Mouse (Mus musculus) stomach, postnatal 0 days (tissue): ENCODE measurements at regions not wholly inside any gene's neighbourhood (a gene's known extent, or its start where the extent isn't known, plus 50 kb on each side); places are given as distances from the start of the nearest gene placed in this dataset.
A peak's percentile ranks its signal among the peaks of the same experiment; 100 is the strongest.

Source experiments
- ATAC-seq: fragments of 200-750 bp; cut with Nextera tagmentation; 2 replicates; pipeline ENCODE4 v1.8.0; 2017; ENCODE audit not compliant: low FRiP score, low TSS enrichment
- DNase-seq: peaks from one replicate; pipeline ENCODE4 v3.0.0-alpha.2; 2016; ENCODE audit warnings: low spot score
- H3K27ac ChIP-seq: fragments of 300-500 bp; sonication (generic); replicated peaks from 2 replicates; pipeline ENCODE4 v1.5.1; 2014; ENCODE audit warnings: mild to moderate bottlenecking, control low read depth
- H3K27me3 ChIP-seq: fragments of 300-500 bp; sonication (generic); 2 replicates; pipeline ENCODE4 v1.6.1; 2014; ENCODE audit warnings: low read length; ENCODE audit not compliant: control insufficient read depth, insufficient read depth
- H3K36me3 ChIP-seq: fragments of 300-500 bp; sonication (generic); 2 replicates; pipeline ENCODE4 v1.6.1; 2014; ENCODE audit warnings: low read length, mixed read lengths; ENCODE audit not compliant: control insufficient read depth, insufficient read depth
- H3K4me1 ChIP-seq: fragments of 300-500 bp; sonication (generic); replicated peaks from 2 replicates; pipeline ENCODE4 v1.6.1; 2014; ENCODE audit warnings: antibody characterized with exemption; ENCODE audit not compliant: control insufficient read depth, insufficient read depth
- H3K4me2 ChIP-seq: fragments of 300-500 bp; sonication (generic); replicated peaks from 2 replicates; pipeline ENCODE4 v1.6.1; 2014; ENCODE audit warnings: low read depth, mild to moderate bottlenecking, control low read depth, moderate library complexity
- H3K4me3 ChIP-seq: fragments of 300-500 bp; sonication (generic); 2 replicates; pipeline ENCODE4 v1.5.1; 2014; ENCODE audit warnings: low read depth, low read length, control low read depth
- H3K9ac ChIP-seq: fragments of 300-500 bp; sonication (generic); 2 replicates; pipeline ENCODE4 v1.6.1; 2014; ENCODE audit warnings: mild to moderate bottlenecking, low read length, control low read depth, mixed read lengths
- H3K9me3 ChIP-seq: fragments of 300-500 bp; sonication (generic); 2 replicates; pipeline ENCODE4 v1.6.1; 2016; ENCODE audit warnings: low read length; ENCODE audit not compliant: control insufficient read depth
- CTCF ChIP-seq: IDR thresholded peaks from 2 replicates; pipeline ENCODE4 v1.5.1; 2016; ENCODE audit warnings: antibody characterized with exemption, low read depth, mild to moderate bottlenecking, moderate library complexity
- EP300 ChIP-seq: optimal IDR thresholded peaks from 2 replicates; pipeline ENCODE3; 2016; ENCODE audit warnings: antibody characterized with exemption
- WGBS: fragments of 180-500 bp; shearing (Covaris S2); extraction: QIAGEN DNeasy Blood & Tissue Kit; methylation state at CpG from one replicate; pipeline ENCODE4 v1.1.7; 2014; 5-methylcytosine and 5-hydroxymethylcytosine counted together

DNA sequence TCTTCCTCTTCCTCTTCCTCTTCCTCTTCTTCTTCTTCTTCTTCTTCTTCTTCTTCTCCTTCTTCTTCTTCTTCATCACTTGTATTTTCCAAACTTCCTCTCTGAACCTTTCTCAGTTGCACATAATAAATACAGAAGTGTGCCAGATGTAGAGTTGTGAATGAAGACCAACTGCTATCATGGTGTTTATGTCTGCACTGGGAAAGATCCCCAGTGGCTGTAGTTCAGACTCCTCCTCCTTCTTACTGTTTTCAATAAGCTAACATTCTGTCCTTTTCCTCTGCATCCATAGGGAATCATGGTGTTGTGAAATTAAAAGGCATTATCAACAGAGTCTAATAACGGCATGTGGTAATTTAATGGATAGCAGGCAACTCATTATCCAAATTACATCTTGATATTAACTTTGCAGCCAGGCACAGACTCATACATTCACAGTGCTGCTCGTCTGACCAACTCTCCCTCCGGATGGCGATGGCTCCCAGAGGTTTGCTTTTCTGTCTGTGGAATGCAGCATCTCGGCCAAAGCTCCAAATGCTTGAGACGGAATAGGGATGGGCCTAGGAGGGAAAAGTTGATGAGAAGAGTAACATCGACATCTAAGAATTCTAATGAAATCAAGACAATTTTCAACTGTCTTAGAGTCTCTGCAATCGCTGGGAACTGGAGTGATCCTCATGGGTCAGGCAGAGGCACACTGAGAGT is 219.6 kb downstream of the Irs2 start:
- Histone ChIP-seq H3K9me3 (no peaks in the 10 kb centered on the region), H3K4me1 (no peaks in the 10 kb centered on the region), H3K27ac (no peak overlapping the region), H3K9ac (no peak overlapping the region), H3K27me3 (no peaks in the 10 kb centered on the region), H3K4me3 (no peak overlapping the region), H3K4me2 (no peak overlapping the region), H3K36me3 (no peaks in the 10 kb centered on the region)
- 46% methylated on average over 8 of the region's 8 CpGs for WGBS
- DNase-seq (no peak), ATAC-seq (no peak; the same call in 1 of the 2 replicates)
- TF ChIP-seq CTCF: peak; percentile 29
- TF ChIP-seq EP300: no peak

DNA sequence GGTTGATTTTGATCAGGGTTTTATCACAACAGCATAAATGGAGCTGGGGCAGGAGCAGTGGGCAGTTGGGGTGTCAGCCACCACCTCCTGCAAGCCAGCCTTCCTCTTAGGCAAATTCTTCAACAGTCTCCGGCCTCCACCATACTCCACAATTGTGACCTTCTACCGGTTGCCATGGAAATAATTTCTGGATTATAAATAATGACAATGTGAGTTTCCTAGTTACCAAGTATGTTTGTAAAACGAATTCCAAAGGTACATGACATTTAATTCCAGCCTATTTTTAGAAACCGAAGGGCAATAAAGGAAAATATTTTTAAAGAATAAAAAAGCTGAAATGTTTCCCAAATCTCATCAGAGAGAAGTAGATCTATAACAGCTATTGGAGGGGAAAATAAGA is 222.5 kb downstream of the Irs2 start:
- Histone ChIP-seq H3K27me3 (no peaks in the 10 kb centered on the region), H3K9ac (no peak overlapping the region), H3K4me1 (no peaks in the 10 kb centered on the region), H3K4me3 (no peak overlapping the region), H3K4me2 (no peak overlapping the region), H3K27ac (no peak overlapping the region), H3K36me3 (no peaks in the 10 kb centered on the region), H3K9me3 (no peaks in the 10 kb centered on the region)
- no peak for TF ChIP-seq CTCF
- DNase-seq (no peak), ATAC-seq (no peak)
- WGBS: 49% methylated on average over 4 of the region's 4 CpGs

DNA sequence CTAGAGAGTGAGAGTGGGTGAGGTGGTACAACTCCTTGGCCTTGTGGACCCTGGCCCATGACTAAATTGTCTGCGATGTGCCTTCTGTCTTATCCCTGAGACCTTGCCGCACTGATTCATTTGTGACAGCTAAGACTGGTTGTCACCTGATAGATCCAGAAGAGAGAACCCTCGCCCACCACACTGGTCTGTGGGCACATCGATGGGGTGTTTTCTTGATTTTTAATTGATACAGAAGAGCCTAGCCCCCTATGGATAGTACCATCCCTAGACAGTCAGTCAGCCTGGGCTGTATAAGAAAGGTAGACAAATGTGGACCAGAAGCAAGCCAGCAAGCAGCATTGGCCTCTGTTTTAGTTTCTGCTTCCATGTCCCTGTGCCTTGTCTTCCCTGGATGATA is 222.9 kb downstream of the Irs2 start:
- Histone ChIP-seq H3K9me3 (no peaks in the 10 kb centered on the region), H3K4me3 (no peak overlapping the region), H3K4me1 (no peaks in the 10 kb centered on the region), H3K27me3 (no peaks in the 10 kb centered on the region), H3K36me3 (no peaks in the 10 kb centered on the region), H3K9ac (no peak overlapping the region), H3K27ac (no peak overlapping the region), H3K4me2 (no peak overlapping the region)
- WGBS: 99% methylated on average over 4 of the region's 4 CpGs
- DNase-seq (no peak), ATAC-seq (no peak)
- TF ChIP-seq CTCF: no peak
- no peak for TF ChIP-seq EP300

DNA sequence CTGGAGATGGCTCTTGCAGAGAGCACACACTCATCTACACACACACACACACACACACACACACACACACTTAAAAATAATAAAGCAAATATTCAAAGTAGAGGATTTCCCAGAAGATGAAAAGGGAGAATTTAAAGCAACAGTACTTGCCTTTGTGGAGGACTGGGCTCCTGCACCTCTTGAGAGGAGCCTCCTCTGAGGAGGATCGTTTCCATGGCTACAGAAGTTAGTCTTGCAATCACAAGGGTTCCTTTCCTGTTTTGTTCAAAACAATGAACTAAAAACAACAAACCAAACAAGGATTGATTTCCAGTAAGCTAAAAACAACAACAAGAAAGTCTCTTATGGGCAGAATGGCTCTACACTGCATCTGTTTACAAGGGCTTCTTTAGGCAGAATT is 223.8 kb downstream of the Irs2 start:
- Histone ChIP-seq H3K4me2 (no peak overlapping the region), H3K9ac (no peak overlapping the region), H3K27ac (no peak overlapping the region), H3K27me3 (no peaks in the 10 kb centered on the region), H3K4me3 (no peak overlapping the region), H3K36me3 (no peaks in the 10 kb centered on the region), H3K4me1 (no peaks in the 10 kb centered on the region), H3K9me3 (no peaks in the 10 kb centered on the region)
- TF ChIP-seq CTCF: no peak
- TF ChIP-seq EP300: no peak
- no peak for DNase-seq
- ATAC-seq: no peak
- WGBS: 60% methylated on average over 1 of the region's 1 CpGs

DNA sequence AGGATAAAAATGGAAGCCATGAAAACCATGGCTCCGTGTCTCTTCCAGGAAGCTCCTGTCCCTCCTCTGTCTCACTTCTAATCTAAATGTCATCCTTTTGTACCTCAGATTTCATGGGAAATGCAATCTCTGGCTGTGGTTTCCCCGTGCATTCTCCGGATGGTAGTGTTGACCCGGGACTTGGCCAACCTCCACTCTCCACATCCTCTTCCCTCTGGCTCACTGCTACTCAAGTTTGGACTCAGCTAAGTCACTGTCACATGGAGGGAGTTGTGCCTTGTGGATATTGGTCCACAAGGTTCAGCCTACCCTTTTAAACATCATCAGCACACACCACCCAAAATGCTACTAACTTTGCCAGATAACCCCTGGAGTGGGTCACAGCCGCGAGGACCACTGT is 226.4 kb downstream of the Irs2 start:
- Histone ChIP-seq H3K4me2 (no peak overlapping the region), H3K27me3 (no peaks in the 10 kb centered on the region), H3K36me3 (no peaks in the 10 kb centered on the region), H3K9ac (no peak overlapping the region), H3K4me3 (no peak overlapping the region), H3K9me3 (no peaks in the 10 kb centered on the region), H3K27ac (no peak overlapping the region), H3K4me1 (no peaks in the 10 kb centered on the region)
- no peak for TF ChIP-seq EP300
- TF ChIP-seq CTCF: no peak
- no peak for ATAC-seq
- WGBS: 93% methylated on average over 6 of the region's 6 CpGs
- no peak for DNase-seq

DNA sequence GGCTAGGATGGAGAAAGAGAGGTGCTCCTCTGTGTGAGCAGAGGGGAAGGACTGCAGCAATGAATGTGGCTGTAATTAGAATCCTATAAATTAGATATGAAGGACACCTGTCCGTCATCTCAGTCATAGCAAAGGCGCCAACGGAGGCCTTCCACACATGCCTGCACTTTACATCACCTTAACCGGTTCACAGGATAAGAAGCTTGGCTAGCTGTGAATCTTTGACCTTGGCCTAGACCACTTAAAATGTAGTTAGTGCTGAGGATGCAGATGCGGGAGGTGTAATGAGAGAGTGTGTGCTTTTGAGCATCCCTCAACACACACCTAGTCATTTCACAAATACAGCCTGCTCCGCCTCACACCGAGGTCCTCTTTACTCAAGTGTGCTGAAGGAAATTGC is 228.6 kb downstream of the Irs2 start:
- ATAC-seq (no peak), DNase-seq (no peak)
- H3K4me3 ChIP-seq: no peak overlapping the region
- TF ChIP-seq CTCF (no peak), EP300 (no peak)
- no peaks in the 10 kb centered on the region for H3K27me3 ChIP-seq
- H3K4me2 ChIP-seq: no peak overlapping the region
- H3K9me3 ChIP-seq: no peaks in the 10 kb centered on the region
- no peaks in the 10 kb centered on the region for H3K36me3 ChIP-seq
- H3K9ac ChIP-seq: no peak overlapping the region
- H3K4me1 ChIP-seq: no peaks in the 10 kb centered on the region
- H3K27ac ChIP-seq: no peak overlapping the region
- 88% methylated on average over 7 of the region's 7 CpGs for WGBS
